Mouse (Mus musculus) kidney, postnatal 0 days (tissue): ENCODE data around the gene Gm28047. TPM values are rescaled to one million over a fixed set of nuclear protein-coding genes. Genes with fewer than 3 reads are reported as not detected.
A peak's percentile ranks its signal among the peaks of the same experiment; 100 is the strongest.

ENCODE experiments used
- ATAC-seq: fragments of 200-750 bp; cut with Nextera tagmentation; replicated peaks from 2 replicates; pipeline ENCODE4 v1.8.0; 2017; ENCODE audit warnings: low read depth, moderate number of reproducible peaks, moderate TSS enrichment, moderate library complexity; ENCODE audit not compliant: low FRiP score
- DNase-seq: peaks from one replicate; pipeline ENCODE4 v3.0.0-alpha.2; 2016; ENCODE audit warnings: low spot score
- H3K27ac ChIP-seq: fragments of 300-500 bp; sonication (generic); 2 replicates; pipeline ENCODE4 v1.5.1; 2014; ENCODE audit warnings: mild to moderate bottlenecking
- H3K27me3 ChIP-seq: fragments of 300-500 bp; sonication (generic); 2 replicates; pipeline ENCODE4 v1.6.1; 2014; ENCODE audit warnings: low read length, mixed read lengths; ENCODE audit not compliant: insufficient read depth
- H3K36me3 ChIP-seq: fragments of 300-500 bp; sonication (generic); 2 replicates; pipeline ENCODE4 v1.6.1; 2014; ENCODE audit warnings: low read length, mixed read lengths; ENCODE audit not compliant: insufficient read depth
- H3K4me1 ChIP-seq: fragments of 300-500 bp; sonication (generic); replicated peaks from 2 replicates; pipeline ENCODE4 v1.6.1; 2014; ENCODE audit warnings: antibody characterized with exemption, low read length, mixed read lengths; ENCODE audit not compliant: insufficient read depth
- H3K4me2 ChIP-seq: fragments of 300-500 bp; sonication (generic); 2 replicates; pipeline ENCODE4 v1.6.1; 2014; ENCODE audit warnings: mild to moderate bottlenecking, low read length, moderate library complexity, mixed read lengths
- H3K4me3 ChIP-seq: fragments of 300-500 bp; sonication (generic); replicated peaks from 2 replicates; pipeline ENCODE4 v1.5.1; 2014; ENCODE audit warnings: low read depth, low read length
- H3K9ac ChIP-seq: fragments of 300-500 bp; sonication (generic); 2 replicates; pipeline ENCODE4 v1.6.1; 2014; ENCODE audit warnings: low read depth, low read length
- H3K9me3 ChIP-seq: fragments of 300-500 bp; sonication (generic); replicated peaks from 2 replicates; pipeline ENCODE4 v1.6.1; 2016; ENCODE audit warnings: low read length, inconsistent platforms, mixed read lengths
- CTCF ChIP-seq: IDR thresholded peaks from 2 replicates; pipeline ENCODE4 v1.5.1; 2016; ENCODE audit warnings: antibody characterized with exemption, low read depth, mild to moderate bottlenecking, moderate library complexity
- WGBS: fragments of 180-500 bp; shearing (Covaris S2); extraction: QIAGEN DNeasy Blood & Tissue Kit; methylation state at CpG from one replicate; pipeline ENCODE4 v1.1.7; 2014; 5-methylcytosine and 5-hydroxymethylcytosine counted together
- polyA plus RNA-seq: library from polyadenylated mRNA; unstranded; fragments of >200 nt; fragmentation: Nextera tagmentation; extraction: Ambion mirVana; gene quantifications from 2 replicates; pipeline ENCODE4 v1.2.1, GENCODE M21; 2015

The Gm28047 gene
- polyA plus RNA-seq, 1 experiment from 2014 or later = 0.46 TPM

DNA sequence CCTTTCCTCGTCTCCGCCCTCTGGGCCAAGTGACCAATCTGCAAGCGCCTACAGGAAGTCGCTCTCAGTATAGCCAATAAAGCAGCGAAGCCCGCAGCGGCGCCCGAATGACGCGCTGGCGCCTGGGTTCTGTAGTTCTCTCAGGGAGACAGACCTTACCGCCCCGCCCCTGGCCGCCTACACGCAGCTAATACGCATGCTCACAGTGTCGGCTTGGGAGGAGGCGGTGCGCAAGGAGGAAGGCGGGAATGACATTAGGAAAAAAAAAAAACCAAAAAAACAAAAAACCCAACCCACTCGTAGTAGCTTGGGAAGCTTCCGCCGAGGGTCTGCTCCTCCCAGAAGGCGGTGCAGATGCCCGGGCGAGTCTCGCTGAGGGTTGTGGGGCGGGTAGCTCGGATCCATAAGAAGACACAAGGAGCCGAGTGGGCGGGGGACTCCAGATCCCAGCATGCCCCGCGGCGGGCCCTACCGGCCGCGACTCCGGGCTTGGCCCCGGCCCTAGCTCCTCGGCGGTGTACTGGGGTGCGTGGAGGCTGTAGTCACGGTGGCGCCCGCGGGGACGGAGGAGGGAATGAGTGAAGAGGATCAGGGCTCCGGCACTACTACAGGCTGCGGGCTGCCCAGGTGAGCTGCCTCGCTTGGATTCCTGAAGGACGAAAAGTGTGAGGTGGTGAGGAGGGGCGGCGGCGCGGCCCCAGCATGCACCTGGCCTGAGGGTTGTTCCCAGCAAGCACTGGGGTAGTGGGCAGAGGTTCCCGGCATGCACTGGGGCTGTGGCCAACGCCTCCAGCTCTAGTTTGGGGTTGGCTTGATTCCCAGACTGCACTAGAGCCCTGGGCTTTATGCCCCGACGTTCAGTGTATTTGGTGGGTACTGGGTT is 106.7 kb downstream of the Gm28047 start, which contains the start of gene Tarbp2:
TSS of gene Tarbp2 (plus strand) at position 217 of the 883 bp plus-strand sequence.
- Histone ChIP-seq H3K4me3 (peak within 1 kb of the TSS; percentile 67), H3K4me2 (peak within 1 kb of the TSS; percentile 84), H3K9me3 (no peaks in the 10 kb centered on the region), H3K4me1 (peaks cover 14% of the 10 kb centered on the region), H3K27ac (peak within 1 kb of the TSS; percentile 97), H3K9ac (peak within 1 kb of the TSS; percentile 71), H3K36me3 (peaks cover 5% of the 10 kb centered on the region; the same call in 1 of the 2 replicates), H3K27me3 (no peaks in the 10 kb centered on the region)
- TF ChIP-seq CTCF = no peak
- peak; percentile 100 for DNase-seq
- ATAC-seq = peak; percentile 91
- under 1% methylated on average over 59 of the region's 60 CpGs for WGBS

DNA sequence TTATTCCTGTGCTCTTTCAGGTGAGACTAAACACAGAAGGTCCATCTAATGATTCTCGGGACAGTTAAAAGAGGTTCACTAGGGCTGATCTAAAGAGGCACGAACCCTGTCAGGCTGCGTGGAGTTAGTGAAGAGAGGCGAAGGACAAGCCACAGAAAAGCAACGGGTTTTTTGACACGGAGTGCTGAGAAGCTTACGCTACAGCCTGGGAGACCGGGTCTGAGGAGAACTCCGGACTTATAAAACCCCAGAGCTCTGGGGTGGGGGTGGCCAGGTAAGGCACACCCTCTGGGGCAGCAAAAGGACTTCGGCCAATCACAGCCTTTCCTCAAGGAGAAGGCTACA is 107.3 kb downstream of the Gm28047 start:
- DNase-seq (no peak), ATAC-seq (no peak; the same call in 1 of the 2 replicates)
- 0% methylated on average over 10 of the region's 10 CpGs for WGBS
- H3K4me3 ChIP-seq = peak overlapping the region; percentile 67
- H3K27me3 ChIP-seq = no peaks in the 10 kb centered on the region
- H3K36me3 ChIP-seq = peaks cover 4% of the 10 kb centered on the region; the same call in 1 of the 2 replicates
- no peak for TF ChIP-seq CTCF
- peak overlapping the region; percentile 84 for H3K4me2 ChIP-seq
- H3K9ac ChIP-seq = peak overlapping the region; percentile 58; the same call in 1 of the 2 replicates
- no peaks in the 10 kb centered on the region for H3K9me3 ChIP-seq
- H3K27ac ChIP-seq = peak overlapping the region; percentile 79
- H3K4me1 ChIP-seq = peaks cover 18% of the 10 kb centered on the region

- ATAC-seq = no peak
- no peak for TF ChIP-seq CTCF
- peaks cover 24% of the 10 kb centered on the region for H3K4me1 ChIP-seq
- 0% methylated on average over 42 of the region's 43 CpGs for WGBS
- no peaks in the 10 kb centered on the region for H3K36me3 ChIP-seq
- no peaks in the 10 kb centered on the region for H3K9me3 ChIP-seq
- peak within 1 kb of the TSS; percentile 67 for H3K4me3 ChIP-seq
- H3K27me3 ChIP-seq = no peaks in the 10 kb centered on the region
- peak; percentile 80 for DNase-seq
- peak within 1 kb of the TSS; percentile 58 for H3K9ac ChIP-seq
- H3K4me2 ChIP-seq = peak within 1 kb of the TSS; percentile 84
- H3K27ac ChIP-seq = peak within 1 kb of the TSS; percentile 79
Measured at GRCm38 (mm10) chr15:102516728-102517404, 108.0 kb downstream of the Gm28047 start, which contains the start of gene Map3k12. Gene Map3k12 (minus strand): TSS chr15:102517064.

DNA sequence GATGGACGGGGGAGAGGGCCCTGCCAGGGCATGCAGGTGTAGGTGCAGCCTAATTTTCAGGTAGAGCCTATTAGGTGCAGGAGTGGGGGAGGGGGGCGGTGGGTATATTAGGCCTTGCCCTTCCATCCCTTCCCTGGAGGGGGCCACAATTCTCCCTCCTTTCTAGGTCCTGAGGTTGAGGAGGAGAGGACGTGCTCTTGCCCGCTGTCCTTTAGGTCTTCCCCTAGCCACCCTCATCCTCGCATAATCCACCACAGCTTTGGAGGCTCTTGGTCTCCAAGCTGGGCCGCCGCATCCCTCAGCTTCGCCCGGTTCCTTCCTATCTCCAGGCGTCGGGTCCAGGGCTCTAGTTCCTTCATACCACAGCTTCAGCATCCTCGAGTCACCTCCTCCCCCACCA is 108.6 kb downstream of the Gm28047 start:
- DNase-seq (peak; percentile 52), ATAC-seq (no peak)
- Histone ChIP-seq H3K27me3 (no peaks in the 10 kb centered on the region), H3K27ac (peak overlapping the region; percentile 79), H3K36me3 (no peaks in the 10 kb centered on the region), H3K4me1 (peaks cover 28% of the 10 kb centered on the region), H3K9ac (peak overlapping the region; percentile 58), H3K9me3 (no peaks in the 10 kb centered on the region), H3K4me2 (peak overlapping the region; percentile 84), H3K4me3 (peak overlapping the region; percentile 67)
- WGBS = under 1% methylated on average over 11 of the region's 12 CpGs
- TF ChIP-seq CTCF = no peak

- Histone ChIP-seq H3K4me1 (peaks cover 32% of the 10 kb centered on the region), H3K27ac (no peak overlapping the region), H3K4me2 (peak overlapping the region; percentile 84), H3K27me3 (no peaks in the 10 kb centered on the region), H3K9me3 (no peaks in the 10 kb centered on the region), H3K4me3 (peak overlapping the region; percentile 67), H3K36me3 (no peaks in the 10 kb centered on the region), H3K9ac (peak overlapping the region; percentile 58; the same call in 1 of the 2 replicates)
- WGBS = 41% methylated on average over 4 of the region's 4 CpGs
- TF ChIP-seq CTCF = no peak
- DNase-seq (no peak), ATAC-seq (no peak)
Measured at GRCm38 (mm10) chr15:102515791-102516190, 109.1 kb downstream of the Gm28047 start.

- Histone ChIP-seq H3K4me2 (no peak overlapping the region), H3K36me3 (no peaks in the 10 kb centered on the region), H3K27ac (no peak overlapping the region), H3K4me1 (peaks cover 33% of the 10 kb centered on the region), H3K4me3 (no peak overlapping the region), H3K9ac (no peak overlapping the region), H3K27me3 (no peaks in the 10 kb centered on the region), H3K9me3 (no peaks in the 10 kb centered on the region)
- ATAC-seq (no peak), DNase-seq (no peak)
- 89% methylated on average over 2 of the region's 2 CpGs for WGBS
- no peak for TF ChIP-seq CTCF
Measured at GRCm38 (mm10) chr15:102515261-102515660, 109.6 kb downstream of the Gm28047 start.
